16 mouse cellular contexts compared by ENCODE assay signal in genomic region chr1:143351388-143351787, GRCm38 (mm10).
"Had no signal": no experiment of that assay in that cellular context is flagged by ENCODE, and none has a peak within 500 bp of the region (broad histone marks: within the 10 kb centered on the region; RNA-seq: fewer than 3 reads in every experiment).

No protein-coding gene starts in this region.

- H3K4me3 ChIP-seq: neural tube, embryonic 12.5 days; neural tube, embryonic 13.5 days; neural tube, embryonic 15.5 days; stomach, embryonic 15.5 days had no signal

- H3K9ac ChIP-seq: neural tube, embryonic 12.5 days; neural tube, embryonic 13.5 days; neural tube, embryonic 15.5 days; stomach, embryonic 15.5 days had no signal

- H3K27ac ChIP-seq: neural tube, embryonic 12.5 days; neural tube, embryonic 13.5 days; neural tube, embryonic 15.5 days; stomach, embryonic 15.5 days; stomach, postnatal 0 days had no signal

- DNase-seq: right cerebral cortex, adult 18-20 months; right cerebral cortex, postnatal 14 days; right cerebral cortex, postnatal 25 days; right cerebral cortex, postnatal 4 days; spleen, adult 18-20 months; thymus, adult 18-20 months; thymus, adult 2 months; thymus, postnatal 14 days; thymus, postnatal 25 days; thymus, postnatal 36 days; thymus, postnatal 4 days had no signal

- H3K27me3 ChIP-seq: neural tube, embryonic 12.5 days; neural tube, embryonic 13.5 days; neural tube, embryonic 15.5 days; stomach, embryonic 15.5 days had no signal

- H3K4me2 ChIP-seq: neural tube, embryonic 12.5 days; neural tube, embryonic 13.5 days; neural tube, embryonic 15.5 days; stomach, embryonic 15.5 days had no signal

- H3K36me3 ChIP-seq: neural tube, embryonic 12.5 days; neural tube, embryonic 13.5 days; neural tube, embryonic 15.5 days; stomach, embryonic 15.5 days had no signal

- H3K9me3 ChIP-seq: neural tube, embryonic 12.5 days; neural tube, embryonic 13.5 days; neural tube, embryonic 15.5 days; stomach, embryonic 15.5 days had no signal

- H3K4me1 ChIP-seq: neural tube, embryonic 12.5 days; neural tube, embryonic 13.5 days; neural tube, embryonic 15.5 days; stomach, embryonic 15.5 days had no signal
